Mouse (Mus musculus): ENCODE data around the gene Slc25a33.

Gene Slc25a33

GRCm38 (mm10) chr4:149728810-149729209 lies 45.3 kb downstream of the Slc25a33 start:
- DNase-seq (ENCODE audit: low read depth, low spot score), result no peak

- DNase-seq (ENCODE audit: low read depth, low spot score), result no peak
These were observed 46.4 kb downstream of the Slc25a33 start for GRCm38 (mm10) chr4:149727636-149728035.

- peak; percentile 55 for DNase-seq (ENCODE audit: low read depth, low spot score)
These were observed 48.3 kb downstream of the Slc25a33 start for GRCm38 (mm10) chr4:149725661-149726350.

GRCm38 (mm10) chr4:149724916-149725470 lies 49.1 kb downstream of the Slc25a33 start:
- no peak for DNase-seq (ENCODE audit: low read depth, low spot score)

GRCm38 (mm10) chr4:149723855-149724731 lies 50.0 kb downstream of the Slc25a33 start:
- DNase-seq (ENCODE audit: low read depth, low spot score), result peak; percentile 53

GRCm38 (mm10) chr4:149723021-149723390 lies 51.1 kb downstream of the Slc25a33 start:
- DNase-seq (ENCODE audit: low read depth, low spot score), result no peak

GRCm38 (mm10) chr4:149722104-149723020 lies 51.7 kb downstream of the Slc25a33 start:
- DNase-seq (ENCODE audit: low read depth, low spot score), result no peak

GRCm38 (mm10) chr4:149721163-149721562 lies 52.9 kb downstream of the Slc25a33 start:
- DNase-seq (ENCODE audit: low read depth, low spot score), result no peak

GRCm38 (mm10) chr4:149719686-149720085 lies 54.4 kb downstream of the Slc25a33 start:
- DNase-seq (ENCODE audit: low read depth, low spot score), result peak; percentile 60

GRCm38 (mm10) chr4:149714542-149714941 lies 59.5 kb downstream of the Slc25a33 start:
- DNase-seq (ENCODE audit: low read depth, low spot score), result no peak

- DNase-seq (ENCODE audit: low read depth, low spot score), result no peak
These were observed 62.1 kb downstream of the Slc25a33 start for GRCm38 (mm10) chr4:149711955-149712354.

GRCm38 (mm10) chr4:149711485-149711884 lies 62.6 kb downstream of the Slc25a33 start:
- no peak for DNase-seq (ENCODE audit: low read depth, low spot score)

- DNase-seq (ENCODE audit: low read depth, low spot score), result peak; percentile 87
These were observed 63.6 kb downstream of the Slc25a33 start for GRCm38 (mm10) chr4:149710510-149710909.

GRCm38 (mm10) chr4:149705941-149706340 lies 68.1 kb downstream of the Slc25a33 start:
- peak; percentile 69 for DNase-seq (ENCODE audit: low read depth, low spot score)

GRCm38 (mm10) chr4:149705298-149705697 lies 68.8 kb downstream of the Slc25a33 start:
- DNase-seq (ENCODE audit: low read depth, low spot score), result no peak

- peak; percentile 48 for DNase-seq (ENCODE audit: low read depth, low spot score)
These were observed 71.7 kb downstream of the Slc25a33 start, which contains the start of gene Pik3cd for GRCm38 (mm10) chr4:149702210-149702979. Gene Pik3cd, minus strand, starts transcription at chr4:149702571.

GRCm38 (mm10) chr4:149701426-149702209 lies 72.5 kb downstream of the Slc25a33 start:
- DNase-seq (ENCODE audit: low read depth, low spot score), result peak; percentile 62

GRCm38 (mm10) chr4:149699953-149700352 lies 74.1 kb downstream of the Slc25a33 start:
- DNase-seq (ENCODE audit: low read depth, low spot score), result no peak

- peak; percentile 93 for DNase-seq (ENCODE audit: low read depth, low spot score)
These were observed 75.8 kb downstream of the Slc25a33 start for GRCm38 (mm10) chr4:149698197-149698821.

All from A20 (cell line).